Mouse (Mus musculus) kidney, embryonic 14.5 days (tissue): Measurements from ENCODE around the gene Nova2. TPM values are rescaled to one million over a fixed set of nuclear protein-coding genes. Genes with fewer than 3 reads are reported as not detected.

Experiments
- ATAC-seq: fragments of 200-750 bp; cut with Nextera tagmentation; 2 replicates; pipeline ENCODE4 v1.8.0; 2017; ENCODE audit warnings: moderate number of reproducible peaks, mild to moderate bottlenecking, moderate TSS enrichment, moderate library complexity; ENCODE audit not compliant: low FRiP score, low TSS enrichment
- H3K27ac ChIP-seq: fragments of 300-500 bp; sonication (generic); 2 replicates; pipeline ENCODE4 v1.5.1; 2014; ENCODE audit warnings: low read depth, mild to moderate bottlenecking, low read length, moderate library complexity, mixed read lengths
- H3K27me3 ChIP-seq: fragments of 300-500 bp; sonication (generic); 2 replicates; pipeline ENCODE4 v1.6.1; 2014; ENCODE audit warnings: mild to moderate bottlenecking, low read length; ENCODE audit not compliant: control insufficient read depth, insufficient read depth
- H3K36me3 ChIP-seq: fragments of 300-500 bp; sonication (generic); 2 replicates; pipeline ENCODE4 v1.6.1; 2014; ENCODE audit warnings: low read length, mixed read lengths; ENCODE audit not compliant: control insufficient read depth, insufficient read depth
- H3K4me1 ChIP-seq: fragments of 300-500 bp; sonication (generic); 2 replicates; pipeline ENCODE4 v1.6.1; 2014; ENCODE audit warnings: low read length, mixed read lengths; ENCODE audit not compliant: control insufficient read depth, insufficient read depth
- H3K4me2 ChIP-seq: fragments of 300-500 bp; sonication (generic); replicated peaks from 2 replicates; pipeline ENCODE4 v1.6.1; 2014; ENCODE audit warnings: low read depth, mild to moderate bottlenecking, low read length
- H3K4me3 ChIP-seq: fragments of 300-500 bp; sonication (generic); 2 replicates; pipeline ENCODE4 v1.5.1; 2014; ENCODE audit warnings: mild to moderate bottlenecking, low read length
- H3K9ac ChIP-seq: fragments of 300-500 bp; sonication (generic); 2 replicates; pipeline ENCODE4 v1.6.1; 2014; ENCODE audit warnings: low read depth, mild to moderate bottlenecking, low read length, moderate library complexity
- H3K9me3 ChIP-seq: fragments of 300-500 bp; sonication (generic); 2 replicates; pipeline ENCODE4 v1.6.1; 2016; ENCODE audit warnings: low read length; ENCODE audit not compliant: control insufficient read depth
- WGBS: fragments of 180-500 bp; shearing (Covaris S2); extraction: QIAGEN DNeasy Blood & Tissue Kit; methylation state at CpG from one replicate; pipeline ENCODE4 v1.1.7; 2014; 5-methylcytosine and 5-hydroxymethylcytosine counted together
- polyA plus RNA-seq: library from polyadenylated mRNA; unstranded; fragments of >200 nt; fragmentation: Nextera tagmentation; extraction: Ambion mirVana; gene quantifications from 2 replicates; pipeline ENCODE4 v1.2.1, GENCODE M21; 2014

Nova2 gene
- polyA plus RNA-seq, 1 experiment from 2014 or later: 0.96 TPM

- H3K4me2 ChIP-seq: peak overlapping the region; percentile 21; the same call in 1 of the 2 replicates
- H3K9me3 ChIP-seq: no peaks in the 10 kb centered on the region
- peaks cover 36% of the 10 kb centered on the region for H3K27me3 ChIP-seq
- 2% methylated on average over 11 of the region's 12 CpGs for WGBS
- no peaks in the 10 kb centered on the region for H3K36me3 ChIP-seq
- H3K27ac ChIP-seq: no peak overlapping the region
- H3K9ac ChIP-seq: no peak overlapping the region
- no peak overlapping the region for H3K4me3 ChIP-seq
- ATAC-seq: peak; percentile 28; the same call in 1 of the 2 replicates
- peaks cover 5% of the 10 kb centered on the region; the same call in 1 of the 2 replicates for H3K4me1 ChIP-seq
Measured at GRCm38 (mm10) chr7:18921069-18921468, 4.6 kb upstream of the Nova2 start.

GRCm38 (mm10) chr7:18922807-18923206 is 2.9 kb upstream of the Nova2 start:
- no peak overlapping the region for H3K4me2 ChIP-seq
- H3K4me1 ChIP-seq: peaks cover 5% of the 10 kb centered on the region; the same call in 1 of the 2 replicates
- ATAC-seq: no peak
- H3K36me3 ChIP-seq: no peaks in the 10 kb centered on the region
- no peak overlapping the region for H3K27ac ChIP-seq
- H3K9ac ChIP-seq: no peak overlapping the region
- WGBS: 55% methylated on average over 5 of the region's 5 CpGs
- peaks cover 53% of the 10 kb centered on the region for H3K27me3 ChIP-seq
- H3K9me3 ChIP-seq: no peaks in the 10 kb centered on the region
- H3K4me3 ChIP-seq: no peak overlapping the region

GRCm38 (mm10) chr7:18923267-18923666 is 2.4 kb upstream of the Nova2 start:
- Histone ChIP-seq H3K9ac (no peak overlapping the region), H3K4me1 (peaks cover 5% of the 10 kb centered on the region; the same call in 1 of the 2 replicates), H3K9me3 (no peaks in the 10 kb centered on the region), H3K4me3 (no peak overlapping the region), H3K4me2 (no peak overlapping the region), H3K27me3 (peaks cover 58% of the 10 kb centered on the region), H3K27ac (no peak overlapping the region), H3K36me3 (no peaks in the 10 kb centered on the region)
- 73% methylated on average over 11 of the region's 11 CpGs for WGBS
- no peak for ATAC-seq

- Histone ChIP-seq H3K27me3 (peaks cover 60% of the 10 kb centered on the region), H3K9me3 (no peaks in the 10 kb centered on the region), H3K36me3 (no peaks in the 10 kb centered on the region), H3K4me2 (no peak overlapping the region), H3K4me1 (peaks cover 5% of the 10 kb centered on the region; the same call in 1 of the 2 replicates), H3K4me3 (no peak overlapping the region), H3K27ac (no peak overlapping the region), H3K9ac (no peak overlapping the region)
- 21% methylated on average over 4 of the region's 4 CpGs for whole genome bisulfite sequencing
- ATAC-seq: no peak
Measured at GRCm38 (mm10) chr7:18923711-18924191, 1.9 kb upstream of the Nova2 start.

GRCm38 (mm10) chr7:18924321-18924720 is 1.4 kb upstream of the Nova2 start:
- WGBS: 19% methylated on average over 8 of the region's 8 CpGs

GRCm38 (mm10) chr7:18926041-18926790 is 528 bp downstream of the Nova2 start:
- Histone ChIP-seq H3K4me1 (peaks cover 5% of the 10 kb centered on the region; the same call in 1 of the 2 replicates), H3K36me3 (no peaks in the 10 kb centered on the region), H3K9me3 (no peaks in the 10 kb centered on the region), H3K4me3 (peak overlapping the region; percentile 48), H3K4me2 (peak overlapping the region; percentile 89), H3K27me3 (peaks cover 63% of the 10 kb centered on the region), H3K9ac (peak overlapping the region; percentile 73), H3K27ac (no peak overlapping the region)
- 8% methylated on average over 14 of the region's 42 CpGs for WGBS
- peak; percentile 36 for ATAC-seq

More at GRCm38 (mm10) chr7:18924321-18924720, 1.4 kb upstream of the Nova2 start:
- H3K4me1 ChIP-seq: peaks cover 5% of the 10 kb centered on the region; the same call in 1 of the 2 replicates
- no peak for ATAC-seq
- peaks cover 60% of the 10 kb centered on the region for H3K27me3 ChIP-seq
- no peaks in the 10 kb centered on the region for H3K36me3 ChIP-seq
- no peak overlapping the region for H3K27ac ChIP-seq
- no peak overlapping the region for H3K9ac ChIP-seq
- H3K4me3 ChIP-seq: no peak overlapping the region
- H3K4me2 ChIP-seq: no peak overlapping the region
- H3K9me3 ChIP-seq: no peaks in the 10 kb centered on the region

- H3K4me1 ChIP-seq: peaks cover 5% of the 10 kb centered on the region; the same call in 1 of the 2 replicates
- peak overlapping the region; percentile 48 for H3K4me3 ChIP-seq
- peak overlapping the region; percentile 89; the same call in 1 of the 2 replicates for H3K4me2 ChIP-seq
- no peak overlapping the region for H3K27ac ChIP-seq
- H3K9ac ChIP-seq: no peak overlapping the region
- H3K36me3 ChIP-seq: no peaks in the 10 kb centered on the region
- peaks cover 63% of the 10 kb centered on the region for H3K27me3 ChIP-seq
- WGBS: 45% methylated on average over 6 of the region's 6 CpGs
- peak; percentile 15; the same call in 1 of the 2 replicates for ATAC-seq
- H3K9me3 ChIP-seq: no peaks in the 10 kb centered on the region
Measured at GRCm38 (mm10) chr7:18926911-18927310, 1.2 kb downstream of the Nova2 start.

GRCm38 (mm10) chr7:18927759-18928158 is 2.1 kb downstream of the Nova2 start:
- no peak overlapping the region; the same call in 1 of the 2 replicates for H3K4me3 ChIP-seq
- no peak for ATAC-seq
- H3K9me3 ChIP-seq: no peaks in the 10 kb centered on the region
- H3K4me2 ChIP-seq: no peak overlapping the region; the same call in 1 of the 2 replicates
- H3K27me3 ChIP-seq: peaks cover 59% of the 10 kb centered on the region
- no peak overlapping the region; the same call in 1 of the 2 replicates for H3K27ac ChIP-seq
- H3K9ac ChIP-seq: no peak overlapping the region
- 43% methylated on average over 3 of the region's 3 CpGs for WGBS
- H3K4me1 ChIP-seq: peaks cover 5% of the 10 kb centered on the region; the same call in 1 of the 2 replicates
- no peaks in the 10 kb centered on the region for H3K36me3 ChIP-seq

- Histone ChIP-seq H3K4me2 (no peak overlapping the region), H3K9me3 (no peaks in the 10 kb centered on the region), H3K4me1 (no peaks in the 10 kb centered on the region), H3K36me3 (no peaks in the 10 kb centered on the region), H3K27ac (no peak overlapping the region), H3K9ac (no peak overlapping the region), H3K27me3 (peaks cover 3% of the 10 kb centered on the region; the same call in 1 of the 2 replicates), H3K4me3 (no peak overlapping the region)
- no peak for ATAC-seq
- 0% methylated on average over 1 of the region's 1 CpGs for WGBS
Measured at GRCm38 (mm10) chr7:18942376-18942775, 16.7 kb downstream of the Nova2 start.
